Mouse (Mus musculus): ENCODE results near the gene Nexn. TPM values are rescaled to one million over a fixed set of nuclear protein-coding genes. Genes with fewer than 3 reads are reported as not detected.
"Not testable (repeated sequence)": the region's sequence is repeated elsewhere in the genome, so short reads cannot be mapped to it uniquely, and the experiment has no call there.

Gene Nexn
- polyA plus RNA-seq, 1 experiment from 2014 or later, result 37.9 TPM

DNA sequence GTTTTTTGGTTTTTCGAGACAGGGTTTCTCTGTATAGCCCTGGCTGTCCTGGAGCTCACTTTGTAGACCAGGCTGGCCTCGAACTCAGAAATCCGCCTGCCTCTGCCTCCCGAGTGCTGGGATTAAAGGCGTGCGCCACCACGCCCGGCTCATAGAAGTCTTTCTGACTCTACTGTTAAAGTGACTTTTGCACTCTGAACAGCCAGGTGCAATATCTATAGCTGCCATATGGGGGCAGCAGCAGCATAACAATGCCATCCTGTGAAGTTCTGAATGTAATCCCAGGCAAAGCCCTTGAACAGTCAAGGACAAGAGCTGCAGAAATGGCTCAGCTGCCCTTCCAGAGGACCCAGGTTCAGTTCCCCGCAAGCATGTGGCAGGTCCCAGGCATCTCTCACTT lies 6.7 kb downstream of the Nexn start:
- H3K36me3 ChIP-seq (ENCODE audit: control insufficient read depth, insufficient read depth, low read length); H3K4me3 ChIP-seq (ENCODE audit: low read depth, low read length); H3K27ac ChIP-seq (replicated peaks); H3K4me2 ChIP-seq (replicated peaks; ENCODE audit: low read depth); H3K4me1 ChIP-seq (replicated peaks; ENCODE audit: control insufficient read depth, insufficient read depth); H3K9ac ChIP-seq (ENCODE audit: low read length); H3K27me3 ChIP-seq (ENCODE audit: control insufficient read depth, insufficient read depth, low read length); H3K9me3 ChIP-seq (ENCODE audit: control insufficient read depth, low read length): not testable (repeated sequence)
- ATAC-seq (ENCODE audit: low FRiP score, low TSS enrichment) (peak; percentile 75), DNase-seq (ENCODE audit: low spot score) (peak; percentile 84)
- 33% methylated on average over 8 of the region's 9 CpGs for WGBS
- TF ChIP-seq CTCF (IDR thresholded peaks at IDR 0.05; ENCODE audit: low read depth), result peak; percentile 90

DNA sequence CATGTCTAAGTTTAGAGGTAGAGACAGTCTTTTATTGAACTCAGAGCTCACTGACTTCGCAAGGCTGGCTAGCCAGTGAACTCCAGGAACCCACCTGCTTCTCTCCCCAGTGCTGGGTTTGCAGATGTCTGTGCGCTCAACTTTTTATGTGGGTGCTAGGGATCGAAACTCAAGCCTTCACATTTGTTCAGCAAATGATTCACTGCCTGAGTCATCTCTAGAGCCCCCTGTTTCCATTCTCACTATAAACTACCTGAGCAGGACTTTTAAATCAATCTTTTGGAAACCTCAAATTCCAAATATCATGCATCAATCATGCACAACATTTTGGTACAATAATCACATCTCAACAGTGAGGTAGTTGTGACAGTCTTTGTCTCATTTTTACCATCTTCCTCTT lies 8.6 kb downstream of the Nexn start:
- TF ChIP-seq EP300 (optimal IDR thresholded peaks at IDR 0.05) (no peak), CTCF (IDR thresholded peaks at IDR 0.05; ENCODE audit: low read depth) (no peak)
- Histone ChIP-seq H3K27ac (replicated peaks) (no peak overlapping the region), H3K27me3 (ENCODE audit: control insufficient read depth, insufficient read depth, low read length) (no peaks in the 10 kb centered on the region), H3K9me3 (ENCODE audit: control insufficient read depth, low read length) (no peaks in the 10 kb centered on the region), H3K4me2 (replicated peaks; ENCODE audit: low read depth) (no peak overlapping the region), H3K9ac (ENCODE audit: low read length) (no peak overlapping the region), H3K4me1 (replicated peaks; ENCODE audit: control insufficient read depth, insufficient read depth) (no peaks in the 10 kb centered on the region), H3K36me3 (ENCODE audit: control insufficient read depth, insufficient read depth, low read length) (no peaks in the 10 kb centered on the region), H3K4me3 (ENCODE audit: low read depth, low read length) (no peak overlapping the region)
- ATAC-seq (ENCODE audit: low FRiP score, low TSS enrichment), result no peak
- no peak for DNase-seq (ENCODE audit: low spot score)
- 78% methylated on average over 3 of the region's 3 CpGs for WGBS

DNA sequence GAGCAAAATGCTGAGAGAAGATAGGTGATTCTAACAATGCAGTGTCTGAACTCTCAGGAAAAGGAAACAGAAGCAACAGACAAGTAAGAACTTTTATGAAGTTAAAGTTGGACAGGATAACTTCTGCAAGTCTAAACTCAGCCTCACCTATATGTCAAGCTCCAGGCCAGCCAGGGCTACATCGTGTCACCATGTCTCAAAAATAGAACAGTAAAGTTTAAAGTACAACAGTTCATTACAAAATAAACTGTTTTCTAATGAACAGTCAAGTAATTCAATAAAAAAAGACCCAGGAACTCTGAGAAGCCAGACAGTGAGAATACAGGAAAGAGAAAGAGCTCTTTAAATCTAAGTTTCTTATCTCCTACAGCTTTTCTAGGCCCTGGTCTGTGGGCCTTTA lies 15.7 kb downstream of the Nexn start:
- ATAC-seq (ENCODE audit: low FRiP score, low TSS enrichment) (no peak), DNase-seq (ENCODE audit: low spot score) (no peak)
- TF ChIP-seq CTCF (IDR thresholded peaks at IDR 0.05; ENCODE audit: low read depth) (no peak), EP300 (optimal IDR thresholded peaks at IDR 0.05) (no peak)
- Histone ChIP-seq H3K27me3 (ENCODE audit: control insufficient read depth, insufficient read depth, low read length) (no peaks in the 10 kb centered on the region), H3K4me3 (ENCODE audit: low read depth, low read length) (no peak overlapping the region), H3K9me3 (ENCODE audit: control insufficient read depth, low read length) (no peaks in the 10 kb centered on the region), H3K9ac (ENCODE audit: low read length) (no peak overlapping the region), H3K27ac (replicated peaks) (no peak overlapping the region), H3K36me3 (ENCODE audit: control insufficient read depth, insufficient read depth, low read length) (no peaks in the 10 kb centered on the region), H3K4me1 (replicated peaks; ENCODE audit: control insufficient read depth, insufficient read depth) (no peaks in the 10 kb centered on the region), H3K4me2 (replicated peaks; ENCODE audit: low read depth) (no peak overlapping the region)
- 77% methylated on average over 1 of the region's 1 CpGs for WGBS

DNA sequence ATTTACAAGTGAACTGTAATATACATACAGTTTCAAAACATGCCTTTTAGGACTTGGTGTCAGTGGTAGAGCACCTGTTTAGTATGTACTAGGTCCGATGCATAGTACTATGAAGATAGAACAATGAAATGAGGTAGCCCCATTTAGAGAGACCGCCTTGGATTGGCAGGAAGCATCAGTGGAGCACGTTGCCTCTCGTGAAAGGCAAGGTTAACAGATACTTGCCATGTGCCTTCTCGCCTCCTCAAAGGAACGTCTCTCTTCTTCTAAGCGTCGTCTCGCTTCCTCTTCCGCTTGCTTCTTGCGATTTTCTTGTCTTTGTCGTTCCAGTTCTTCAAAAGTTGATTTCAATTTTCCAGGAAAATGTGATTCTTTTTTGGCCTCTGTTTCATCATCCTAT lies 18.4 kb downstream of the Nexn start:
- Histone ChIP-seq H3K9ac (ENCODE audit: low read length) (no peak overlapping the region), H3K4me2 (replicated peaks; ENCODE audit: low read depth) (no peak overlapping the region), H3K27me3 (ENCODE audit: control insufficient read depth, insufficient read depth, low read length) (no peaks in the 10 kb centered on the region), H3K36me3 (ENCODE audit: control insufficient read depth, insufficient read depth, low read length) (no peaks in the 10 kb centered on the region), H3K27ac (replicated peaks) (no peak overlapping the region), H3K4me3 (ENCODE audit: low read depth, low read length) (no peak overlapping the region), H3K4me1 (replicated peaks; ENCODE audit: control insufficient read depth, insufficient read depth) (no peaks in the 10 kb centered on the region), H3K9me3 (ENCODE audit: control insufficient read depth, low read length) (no peaks in the 10 kb centered on the region)
- TF ChIP-seq CTCF (IDR thresholded peaks at IDR 0.05; ENCODE audit: low read depth) (no peak), EP300 (optimal IDR thresholded peaks at IDR 0.05) (no peak)
- no peak for ATAC-seq (ENCODE audit: low FRiP score, low TSS enrichment)
- DNase-seq (ENCODE audit: low spot score), result no peak
- 87% methylated on average over 12 of the region's 12 CpGs for WGBS

DNA sequence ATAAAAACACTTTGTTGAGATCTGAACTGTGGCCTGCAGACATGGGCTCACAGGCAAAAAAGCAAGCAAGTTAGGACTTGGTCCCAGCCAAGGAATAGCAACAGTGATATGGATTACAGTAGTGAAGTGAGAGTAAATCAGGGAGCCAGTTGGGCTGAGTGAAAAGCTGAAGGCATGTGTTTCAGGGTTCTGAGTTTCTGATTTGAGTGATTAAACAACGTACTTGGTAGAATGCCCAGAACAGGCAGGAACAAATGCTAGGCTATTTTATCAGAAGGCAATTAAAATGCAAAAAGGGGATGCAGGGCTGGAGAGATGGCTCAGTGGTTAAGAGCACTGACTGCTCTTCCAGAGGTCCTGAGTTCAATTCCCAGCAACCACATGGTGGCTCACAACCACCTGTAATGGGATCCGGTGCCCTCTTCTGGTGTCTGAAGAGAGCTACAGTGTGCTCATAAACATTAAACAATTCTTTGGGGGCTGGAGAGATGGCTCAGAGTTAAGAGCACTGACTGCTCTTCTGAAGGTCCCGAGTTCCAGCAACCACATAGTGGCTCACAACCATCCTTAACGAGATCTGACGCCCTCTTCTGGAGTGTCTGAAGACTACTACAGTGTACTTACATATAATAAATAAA lies 20.8 kb downstream of the Nexn start:
- H3K27me3 ChIP-seq (ENCODE audit: control insufficient read depth, insufficient read depth, low read length), result no peaks in the 10 kb centered on the region
- DNase-seq (ENCODE audit: low spot score) (no peak), ATAC-seq (ENCODE audit: low FRiP score, low TSS enrichment) (no peak)
- no peak overlapping the region for H3K4me2 ChIP-seq (replicated peaks; ENCODE audit: low read depth)
- no peaks in the 10 kb centered on the region for H3K36me3 ChIP-seq (ENCODE audit: control insufficient read depth, insufficient read depth, low read length)
- TF ChIP-seq CTCF (IDR thresholded peaks at IDR 0.05; ENCODE audit: low read depth), result peak; percentile 30
- TF ChIP-seq EP300 (optimal IDR thresholded peaks at IDR 0.05), result no peak
- H3K27ac ChIP-seq (replicated peaks), result no peak overlapping the region
- no peaks in the 10 kb centered on the region for H3K9me3 ChIP-seq (ENCODE audit: control insufficient read depth, low read length)
- H3K4me3 ChIP-seq (ENCODE audit: low read depth, low read length), result no peak overlapping the region
- no peak overlapping the region for H3K9ac ChIP-seq (ENCODE audit: low read length)
- WGBS, result 66% methylated on average over 5 of the region's 5 CpGs
- no peaks in the 10 kb centered on the region for H3K4me1 ChIP-seq (replicated peaks; ENCODE audit: control insufficient read depth, insufficient read depth)

DNA sequence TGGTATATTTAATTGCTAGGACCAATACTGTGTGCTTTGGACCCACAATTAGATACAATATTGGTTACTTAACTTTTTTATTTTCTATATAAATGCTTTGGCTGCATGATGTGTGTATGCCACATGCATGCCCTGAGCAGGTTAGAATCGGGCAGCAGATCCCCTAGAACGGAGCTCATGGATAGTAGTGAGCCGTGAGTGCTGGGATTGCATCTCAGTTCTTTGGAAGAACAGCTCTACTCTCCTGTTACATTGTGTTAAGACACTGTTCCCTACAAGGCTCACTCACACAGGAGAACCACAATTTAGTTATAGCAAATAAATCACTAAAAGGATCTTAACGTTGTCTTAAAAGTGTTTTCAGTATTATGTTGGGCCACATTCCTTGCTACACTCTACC lies 22.8 kb downstream of the Nexn start:
- TF ChIP-seq EP300 (optimal IDR thresholded peaks at IDR 0.05), result no peak
- no peak for TF ChIP-seq CTCF (IDR thresholded peaks at IDR 0.05; ENCODE audit: low read depth)
- WGBS, result 71% methylated on average over 4 of the region's 4 CpGs
- Histone ChIP-seq H3K4me3 (ENCODE audit: low read depth, low read length) (no peak overlapping the region), H3K9me3 (ENCODE audit: control insufficient read depth, low read length) (no peaks in the 10 kb centered on the region), H3K4me2 (replicated peaks; ENCODE audit: low read depth) (no peak overlapping the region), H3K27ac (replicated peaks) (no peak overlapping the region), H3K36me3 (ENCODE audit: control insufficient read depth, insufficient read depth, low read length) (no peaks in the 10 kb centered on the region), H3K4me1 (replicated peaks; ENCODE audit: control insufficient read depth, insufficient read depth) (no peaks in the 10 kb centered on the region), H3K27me3 (ENCODE audit: control insufficient read depth, insufficient read depth, low read length) (no peaks in the 10 kb centered on the region), H3K9ac (ENCODE audit: low read length) (no peak overlapping the region)
- DNase-seq (ENCODE audit: low spot score), result no peak
- no peak for ATAC-seq (ENCODE audit: low FRiP score, low TSS enrichment)

Measured in stomach, postnatal 0 days (tissue).